Mouse (Mus musculus): Measurements from ENCODE around the gene Elp4.

Gene Elp4

GRCm38 (mm10) chr2:105672596-105672960 lies 231.8 kb downstream of the Elp4 start:
- DNase-seq (ENCODE audit: extremely low read depth, insufficient read length, low spot score), result no peak

GRCm38 (mm10) chr2:105671798-105672595 lies 232.4 kb downstream of the Elp4 start:
- no peak for DNase-seq (ENCODE audit: extremely low read depth, insufficient read length, low spot score)

- no peak for DNase-seq (ENCODE audit: extremely low read depth, insufficient read length, low spot score)
These were observed 233.1 kb downstream of the Elp4 start for GRCm38 (mm10) chr2:105671116-105671797.

- no peak for DNase-seq (ENCODE audit: extremely low read depth, insufficient read length, low spot score)
These were observed 233.7 kb downstream of the Elp4 start for GRCm38 (mm10) chr2:105670731-105671095.

- DNase-seq (ENCODE audit: extremely low read depth, insufficient read length, low spot score), result no peak
These were observed 234.3 kb downstream of the Elp4 start for GRCm38 (mm10) chr2:105669881-105670730.

- no peak for DNase-seq (ENCODE audit: extremely low read depth, insufficient read length, low spot score)
These were observed 234.9 kb downstream of the Elp4 start for GRCm38 (mm10) chr2:105669371-105669861.

- DNase-seq (ENCODE audit: extremely low read depth, insufficient read length, low spot score), result no peak
These were observed 235.8 kb downstream of the Elp4 start, which contains the start of gene Pax6 for GRCm38 (mm10) chr2:105668271-105669270. Gene Pax6 (plus strand): TSS chr2:105668900.

GRCm38 (mm10) chr2:105667626-105667950 lies 236.8 kb downstream of the Elp4 start:
- no peak for DNase-seq (ENCODE audit: extremely low read depth, insufficient read length, low spot score)

- DNase-seq (ENCODE audit: extremely low read depth, insufficient read length, low spot score), result no peak
These were observed 237.4 kb downstream of the Elp4 start for GRCm38 (mm10) chr2:105666763-105667625.

- no peak for DNase-seq (ENCODE audit: extremely low read depth, insufficient read length, low spot score)
These were observed 238.0 kb downstream of the Elp4 start for GRCm38 (mm10) chr2:105666331-105666730.

- DNase-seq (ENCODE audit: extremely low read depth, insufficient read length, low spot score), result no peak
These were observed 238.7 kb downstream of the Elp4 start for GRCm38 (mm10) chr2:105665491-105666250.

GRCm38 (mm10) chr2:105664996-105665395 lies 239.4 kb downstream of the Elp4 start:
- DNase-seq (ENCODE audit: extremely low read depth, insufficient read length, low spot score), result no peak

- DNase-seq (ENCODE audit: extremely low read depth, insufficient read length, low spot score), result no peak
These were observed 241.3 kb downstream of the Elp4 start for GRCm38 (mm10) chr2:105663101-105663511.

GRCm38 (mm10) chr2:105662606-105663005 lies 241.8 kb downstream of the Elp4 start:
- no peak for DNase-seq (ENCODE audit: extremely low read depth, insufficient read length, low spot score)

- DNase-seq (ENCODE audit: extremely low read depth, insufficient read length, low spot score), result no peak
These were observed 242.2 kb downstream of the Elp4 start for GRCm38 (mm10) chr2:105662121-105662520.

GRCm38 (mm10) chr2:105661623-105662066 lies 242.7 kb downstream of the Elp4 start:
- DNase-seq (ENCODE audit: extremely low read depth, insufficient read length, low spot score), result no peak

- DNase-seq (ENCODE audit: extremely low read depth, insufficient read length, low spot score), result no peak
These were observed 243.3 kb downstream of the Elp4 start for GRCm38 (mm10) chr2:105660874-105661622.
